Mouse (Mus musculus) bone marrow, adult 2 months (tissue): Measurements from ENCODE around the gene Slc16a11.

Source experiments
- CTCF ChIP-seq: fragments of 200-500 bp; IDR thresholded peaks from 2 replicates; pipeline ENCODE4 v1.5.1; 2011; ENCODE audit warnings: low read length, control low read depth; ENCODE audit not compliant: control insufficient read depth, insufficient read depth
- POLR2A ChIP-seq: fragments of 200-500 bp; IDR thresholded peaks from 2 replicates; pipeline ENCODE4 v1.6.1; 2011; ENCODE audit warnings: low read depth, mild to moderate bottlenecking, control low read depth, low read length, borderline replicate concordance; ENCODE audit not compliant: control insufficient read depth

GRCm38 (mm10) chr11:70227126-70227525 lies 14.6 kb downstream of the Slc16a11 start:
- TF ChIP-seq CTCF (no peak), POLR2A (no peak)
